Mouse (Mus musculus): ENCODE results near the gene Heatr5a. TPM values are rescaled to one million over a fixed set of nuclear protein-coding genes. Genes with fewer than 3 reads are reported as not detected.

The Heatr5a gene
- polyA plus RNA-seq, 1 experiment from 2014 or later = 4.4 TPM

- WGBS = under 1% methylated on average over 68 of the region's 114 CpGs
- H3K27me3 ChIP-seq (replicated peaks; ENCODE audit: control insufficient read depth, insufficient read depth, low read length) = no peaks in the 10 kb centered on the region
Observed at GRCm38 (mm10) chr12:51829290-51830076, 141.6 kb downstream of the Heatr5a start, which contains the start of gene Hectd1. Gene Hectd1, minus strand, starts transcription at chr12:51829536.

DNA sequence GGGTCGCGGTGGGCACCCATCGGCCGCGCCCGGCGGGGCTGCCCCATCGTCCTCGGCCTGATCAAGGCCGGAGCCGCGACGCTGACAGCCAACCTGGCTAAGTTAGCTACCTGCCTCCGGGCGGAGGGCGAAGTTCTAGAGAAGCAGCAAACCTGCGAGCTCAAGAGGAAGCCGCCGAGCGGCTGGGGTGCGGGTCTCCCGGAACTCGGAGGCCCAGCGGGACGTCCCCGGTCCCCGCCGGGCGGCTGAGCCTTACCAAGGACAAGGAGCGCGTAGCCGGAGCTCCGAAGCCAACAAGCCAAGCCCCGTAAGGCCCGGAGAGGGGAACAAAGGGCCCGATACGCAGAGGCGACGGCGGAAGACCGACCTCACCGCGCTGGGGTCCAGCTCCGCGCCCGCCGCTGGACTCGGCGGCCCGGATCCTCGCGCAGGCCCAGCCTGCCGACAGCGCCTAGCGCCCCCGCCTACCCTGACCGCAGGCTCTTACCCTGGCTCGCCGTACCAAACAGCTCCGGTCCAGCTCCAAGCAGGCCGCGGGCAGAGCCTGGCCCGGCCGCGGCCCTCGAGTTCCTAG is 142.3 kb downstream of the Heatr5a start:
- Histone ChIP-seq H3K36me3 (ENCODE audit: control insufficient read depth, insufficient read depth) (peaks cover 11% of the 10 kb centered on the region; the same call in 1 of the 2 replicates), H3K9ac (ENCODE audit: low read depth, low read length) (peak overlapping the region; percentile 94), H3K4me3 (ENCODE audit: low read depth, low read length) (peak overlapping the region; percentile 91), H3K27me3 (replicated peaks; ENCODE audit: control insufficient read depth, insufficient read depth, low read length) (no peaks in the 10 kb centered on the region), H3K4me2 (replicated peaks; ENCODE audit: low read depth) (peak overlapping the region; percentile 80), H3K9me3 (ENCODE audit: control insufficient read depth) (no peaks in the 10 kb centered on the region), H3K4me1 (replicated peaks; ENCODE audit: control insufficient read depth, insufficient read depth, low read length) (no peaks in the 10 kb centered on the region), H3K27ac (ENCODE audit: low read depth, low read length) (peak overlapping the region; percentile 100)
- under 1% methylated on average over 62 of the region's 66 CpGs for WGBS
- no peak for TF ChIP-seq CTCF (IDR thresholded peaks at IDR 0.05; ENCODE audit: low read depth)
- ATAC-seq = no peak

More at GRCm38 (mm10) chr12:51829290-51830076, 141.6 kb downstream of the Heatr5a start, which contains the start of gene Hectd1:
- H3K27ac ChIP-seq (ENCODE audit: low read depth, low read length) = peak within 1 kb of the TSS; percentile 100
- H3K4me1 ChIP-seq (replicated peaks; ENCODE audit: control insufficient read depth, insufficient read depth, low read length) = no peaks in the 10 kb centered on the region
- peak within 1 kb of the TSS; percentile 94 for H3K9ac ChIP-seq (ENCODE audit: low read depth, low read length)
- peak; percentile 93 for ATAC-seq
- peak within 1 kb of the TSS; percentile 80 for H3K4me2 ChIP-seq (replicated peaks; ENCODE audit: low read depth)
- H3K36me3 ChIP-seq (ENCODE audit: control insufficient read depth, insufficient read depth) = peaks cover 10% of the 10 kb centered on the region; the same call in 1 of the 2 replicates
- no peaks in the 10 kb centered on the region for H3K9me3 ChIP-seq (ENCODE audit: control insufficient read depth)
- TF ChIP-seq CTCF (IDR thresholded peaks at IDR 0.05; ENCODE audit: low read depth) = peak; percentile 40
- peak within 1 kb of the TSS; percentile 91 for H3K4me3 ChIP-seq (ENCODE audit: low read depth, low read length)

GRCm38 (mm10) chr12:51827958-51828650 is 143.0 kb downstream of the Heatr5a start:
- Histone ChIP-seq H3K27ac (ENCODE audit: low read depth, low read length) (peak overlapping the region; percentile 100), H3K27me3 (replicated peaks; ENCODE audit: control insufficient read depth, insufficient read depth, low read length) (no peaks in the 10 kb centered on the region), H3K4me3 (ENCODE audit: low read depth, low read length) (peak overlapping the region; percentile 91), H3K4me1 (replicated peaks; ENCODE audit: control insufficient read depth, insufficient read depth, low read length) (no peaks in the 10 kb centered on the region), H3K36me3 (ENCODE audit: control insufficient read depth, insufficient read depth) (peaks cover 11% of the 10 kb centered on the region; the same call in 1 of the 2 replicates), H3K4me2 (replicated peaks; ENCODE audit: low read depth) (peak overlapping the region; percentile 80), H3K9ac (ENCODE audit: low read depth, low read length) (peak overlapping the region; percentile 94), H3K9me3 (ENCODE audit: control insufficient read depth) (no peaks in the 10 kb centered on the region)
- WGBS = 6% methylated on average over 6 of the region's 6 CpGs
- no peak for ATAC-seq
- TF ChIP-seq CTCF (IDR thresholded peaks at IDR 0.05; ENCODE audit: low read depth) = no peak

Other genes starting within 250 kb of the Heatr5a start
- gene Hectd1, start 141.8 kb downstream of the Heatr5a start, polyA plus RNA-seq (2015; fragmentation: Nextera tagmentation; extraction: Ambion mirVana) = 16.8 and 20.9 TPM in 2 replicates
- gene Dtd2, start 35.2 kb upstream of the Heatr5a start, polyA plus RNA-seq (2015; fragmentation: Nextera tagmentation; extraction: Ambion mirVana) = 28.5 and 31.8 TPM in 2 replicates
- not detected in 2 replicates for gene Gpr33, start 56.7 kb upstream of the Heatr5a start, polyA plus RNA-seq (2015; fragmentation: Nextera tagmentation; extraction: Ambion mirVana)
- 5.7 and 6.4 TPM in 2 replicates for gene Nubpl, start 126.4 kb upstream of the Heatr5a start, polyA plus RNA-seq (2015; fragmentation: Nextera tagmentation; extraction: Ambion mirVana)